Mouse (Mus musculus) liver, embryonic 11.5 days (tissue): Measurements from ENCODE around the gene Slc47a1. TPM values are rescaled to one million over a fixed set of nuclear protein-coding genes. Genes with fewer than 3 reads are reported as not detected.
"Not testable (repeated sequence)": the region's sequence is repeated elsewhere in the genome, so short reads cannot be mapped to it uniquely, and the experiment has no call there.

Source experiments
- ATAC-seq: fragments of 200-750 bp; cut with Nextera tagmentation; replicated peaks from 2 replicates; pipeline ENCODE4 v1.8.0; 2017; ENCODE audit warnings: moderate number of reproducible peaks, mild to moderate bottlenecking, moderate TSS enrichment, moderate library complexity; ENCODE audit not compliant: low FRiP score
- DNase-seq: peaks from one replicate; pipeline ENCODE4 v3.0.0-alpha.2; 2017; ENCODE audit warnings: low spot score
- H3K27ac ChIP-seq: fragments of 300-500 bp; sonication (generic); 2 replicates; pipeline ENCODE4 v1.5.1; 2014; ENCODE audit warnings: mild to moderate bottlenecking, low read depth, low read length, control low read depth
- H3K27me3 ChIP-seq: fragments of 300-500 bp; sonication (generic); replicated peaks from 2 replicates; pipeline ENCODE4 v1.6.1; 2014; ENCODE audit warnings: low read length, mixed read lengths; ENCODE audit not compliant: control insufficient read depth, insufficient read depth
- H3K36me3 ChIP-seq: fragments of 300-500 bp; sonication (generic); 2 replicates; pipeline ENCODE4 v1.6.1; 2014; ENCODE audit warnings: mild to moderate bottlenecking, low read length, moderate library complexity, mixed read lengths; ENCODE audit not compliant: control insufficient read depth, insufficient read depth
- H3K4me1 ChIP-seq: fragments of 300-500 bp; sonication (generic); replicated peaks from 2 replicates; pipeline ENCODE4 v1.6.1; 2014; ENCODE audit warnings: low read length, mixed read lengths; ENCODE audit not compliant: control insufficient read depth, insufficient read depth
- H3K4me2 ChIP-seq: fragments of 300-500 bp; sonication (generic); 2 replicates; pipeline ENCODE4 v1.6.1; 2014; ENCODE audit warnings: mild to moderate bottlenecking, control low read depth, moderate library complexity
- H3K4me3 ChIP-seq: fragments of 300-500 bp; sonication (generic); 2 replicates; pipeline ENCODE4 v1.5.1; 2014; ENCODE audit warnings: low read depth, low read length, control low read depth
- H3K9ac ChIP-seq: fragments of 300-500 bp; sonication (generic); 2 replicates; pipeline ENCODE4 v1.6.1; 2014; ENCODE audit warnings: low read depth, low read length, control low read depth
- H3K9me3 ChIP-seq: fragments of 300-500 bp; sonication (generic); 2 replicates; pipeline ENCODE4 v1.6.1; 2016; ENCODE audit warnings: low read length, inconsistent platforms, mixed read lengths; ENCODE audit not compliant: control insufficient read depth
- WGBS: fragments of 180-500 bp; shearing (Covaris S2); extraction: QIAGEN DNeasy Blood & Tissue Kit; methylation state at CpG from one replicate; pipeline ENCODE4 v1.1.7; 2014; 5-methylcytosine and 5-hydroxymethylcytosine counted together
- polyA plus RNA-seq: library from polyadenylated mRNA; unstranded; fragments of >200 nt; fragmentation: Nextera tagmentation; extraction: Ambion mirVana; gene quantifications from 2 replicates; pipeline ENCODE4 v1.2.1, GENCODE M21; 2014

Gene Slc47a1
- polyA plus RNA-seq, 1 experiment from 2014 or later: 1.4 TPM

GRCm38 (mm10) chr11:61319233-61319922 lies 58.8 kb downstream of the Slc47a1 start:
- H3K4me2 ChIP-seq: no peak overlapping the region
- H3K4me1 ChIP-seq: 0 out of 2 replicates have a peak, but pooled peaks cover 2% of the 10 kb centered on the region
- DNase-seq (no peak), ATAC-seq (no peak)
- H3K27me3 ChIP-seq: no peaks in the 10 kb centered on the region
- no peak overlapping the region for H3K4me3 ChIP-seq
- WGBS: 55% methylated on average over 12 of the region's 12 CpGs
- H3K27ac ChIP-seq: no peak overlapping the region
- no peaks in the 10 kb centered on the region for H3K9me3 ChIP-seq
- H3K9ac ChIP-seq: no peak overlapping the region
- no peaks in the 10 kb centered on the region for H3K36me3 ChIP-seq

- DNase-seq: no peak
- no peak overlapping the region for H3K4me3 ChIP-seq
- H3K9me3 ChIP-seq: no peaks in the 10 kb centered on the region
- H3K27me3 ChIP-seq: no peaks in the 10 kb centered on the region
- WGBS: 56% methylated on average over 2 of the region's 2 CpGs
- H3K4me1 ChIP-seq: 0 out of 2 replicates have a peak, but pooled peaks cover 5% of the 10 kb centered on the region
- no peaks in the 10 kb centered on the region for H3K36me3 ChIP-seq
- no peak overlapping the region for H3K9ac ChIP-seq
- H3K27ac ChIP-seq: no peak overlapping the region
- no peak overlapping the region for H3K4me2 ChIP-seq
- no peak for ATAC-seq
Observed at GRCm38 (mm10) chr11:61316864-61317263, 61.3 kb downstream of the Slc47a1 start.

GRCm38 (mm10) chr11:61310321-61310720 lies 67.8 kb downstream of the Slc47a1 start:
- 0 out of 2 replicates have a peak, but pooled peaks cover 3% of the 10 kb centered on the region for H3K4me1 ChIP-seq
- H3K9me3 ChIP-seq: no peaks in the 10 kb centered on the region
- H3K27ac ChIP-seq: no peak overlapping the region
- DNase-seq (no peak), ATAC-seq (no peak)
- 64% methylated on average over 7 of the region's 7 CpGs for WGBS
- no peak overlapping the region for H3K9ac ChIP-seq
- no peaks in the 10 kb centered on the region for H3K27me3 ChIP-seq
- H3K4me2 ChIP-seq: no peak overlapping the region
- no peaks in the 10 kb centered on the region for H3K36me3 ChIP-seq
- no peak overlapping the region for H3K4me3 ChIP-seq

GRCm38 (mm10) chr11:61309831-61310230 lies 68.3 kb downstream of the Slc47a1 start:
- 56% methylated on average over 12 of the region's 12 CpGs for WGBS
- Histone ChIP-seq H3K27me3 (no peaks in the 10 kb centered on the region), H3K9me3 (no peaks in the 10 kb centered on the region), H3K4me2 (no peak overlapping the region), H3K4me3 (no peak overlapping the region), H3K4me1 (0 out of 2 replicates have a peak, but pooled peaks cover 3% of the 10 kb centered on the region), H3K27ac (no peak overlapping the region), H3K9ac (no peak overlapping the region), H3K36me3 (no peaks in the 10 kb centered on the region)
- DNase-seq (no peak), ATAC-seq (no peak)

GRCm38 (mm10) chr11:61307795-61308194 lies 70.3 kb downstream of the Slc47a1 start:
- H3K4me2 ChIP-seq: no peak overlapping the region
- ATAC-seq: peak; percentile 31; the same call in 1 of the 2 replicates
- H3K4me1 ChIP-seq: no peaks in the 10 kb centered on the region
- 39% methylated on average over 7 of the region's 7 CpGs for WGBS
- DNase-seq: no peak
- H3K9ac ChIP-seq: no peak overlapping the region
- no peaks in the 10 kb centered on the region for H3K27me3 ChIP-seq
- H3K36me3 ChIP-seq: no peaks in the 10 kb centered on the region
- no peak overlapping the region for H3K4me3 ChIP-seq
- no peak overlapping the region for H3K27ac ChIP-seq
- no peaks in the 10 kb centered on the region for H3K9me3 ChIP-seq

- ATAC-seq: no peak
- H3K9me3 ChIP-seq: no peaks in the 10 kb centered on the region
- no peaks in the 10 kb centered on the region for H3K36me3 ChIP-seq
- no peak for DNase-seq
- no peak overlapping the region for H3K9ac ChIP-seq
- peaks cover 4% of the 10 kb centered on the region; the same call in 1 of the 2 replicates for H3K4me1 ChIP-seq
- H3K4me2 ChIP-seq: no peak overlapping the region
- H3K4me3 ChIP-seq: no peak overlapping the region
- no peaks in the 10 kb centered on the region for H3K27me3 ChIP-seq
- no peak overlapping the region for H3K27ac ChIP-seq
- 71% methylated on average over 4 of the region's 4 CpGs for WGBS
Observed at GRCm38 (mm10) chr11:61305377-61305776, 72.8 kb downstream of the Slc47a1 start.

GRCm38 (mm10) chr11:61304535-61304934 lies 73.6 kb downstream of the Slc47a1 start:
- not testable (repeated sequence) for H3K4me3 ChIP-seq, H3K36me3 ChIP-seq, ATAC-seq, H3K4me1 ChIP-seq, H3K9me3 ChIP-seq, H3K9ac ChIP-seq, H3K27ac ChIP-seq, H3K4me2 ChIP-seq, DNase-seq, H3K27me3 ChIP-seq
- 97% methylated on average over 6 of the region's 10 CpGs for WGBS

- Histone ChIP-seq H3K27ac (no peak overlapping the region), H3K4me3 (no peak overlapping the region), H3K9me3 (no peaks in the 10 kb centered on the region), H3K36me3 (no peaks in the 10 kb centered on the region), H3K4me2 (peak overlapping the region; percentile 30; the same call in 1 of the 2 replicates), H3K4me1 (peaks cover 7% of the 10 kb centered on the region; the same call in 1 of the 2 replicates), H3K27me3 (no peaks in the 10 kb centered on the region), H3K9ac (0 out of 2 replicates have a peak overlapping the region, but pooled peaks have one; percentile 17)
- ATAC-seq (0 out of 2 replicates have a peak, but pooled peaks have one; percentile 20), DNase-seq (peak; percentile 41)
- WGBS: 30% methylated on average over 15 of the region's 16 CpGs
Observed at GRCm38 (mm10) chr11:61300716-61301392, 77.3 kb downstream of the Slc47a1 start.
